Mouse (Mus musculus) MEL (cell line): Measurements from ENCODE around the gene Olfr763. TPM values are rescaled to one million over a fixed set of nuclear protein-coding genes. Genes with fewer than 3 reads are reported as not detected.
A peak's percentile ranks its signal among the peaks of the same experiment; 100 is the strongest.
"Not testable (repeated sequence)": the region's sequence is repeated elsewhere in the genome, so short reads cannot be mapped to it uniquely, and the experiment has no call there.

Source experiments
- DNase-seq: peaks from one replicate; pipeline ENCODE4 v3.0.0; 2011; ENCODE audit warnings: low read depth, low spot score
- H3K27ac ChIP-seq: 2 replicates; pipeline ENCODE4 v1.5.1; 2012; ENCODE audit warnings: low read depth, mild to moderate bottlenecking, control low read depth, low read length, moderate library complexity; ENCODE audit not compliant: control insufficient read depth
- H3K27me3 ChIP-seq, 2 experiments: fragments of 150-350 bp in 1 of 2; sonication (generic) in 1 of 2; 2 replicates each; pipeline ENCODE4 v1.6.1; 2012; ENCODE audit warnings: low read length in 2 of 2, mild to moderate bottlenecking in 2 of 2, improper control_type of control experiment in 1 of 2, moderate library complexity in 1 of 2; ENCODE audit not compliant: insufficient read depth in 2 of 2, control insufficient read depth in 1 of 2
- H3K36me3 ChIP-seq, 2 experiments: 2 replicates each; pipeline ENCODE4 v1.6.1; 2012 to 2014; ENCODE audit warnings: low read length in 2 of 2, improper control_type of control experiment in 1 of 2, inconsistent platforms in 1 of 2, mild to moderate bottlenecking in 1 of 2; ENCODE audit not compliant: insufficient read depth in 2 of 2, control insufficient read depth in 1 of 2
- H3K4me1 ChIP-seq, 2 experiments: fragments of 150-350 bp in 1 of 2; sonication (generic) in 1 of 2; 2 replicates each; pipeline ENCODE4 v1.6.1; 2012; ENCODE audit warnings: low read length in 2 of 2, improper control_type of control experiment in 1 of 2, mild to moderate bottlenecking in 1 of 2; ENCODE audit not compliant: insufficient read depth in 2 of 2, control insufficient read depth in 1 of 2
- H3K4me3 ChIP-seq, 2 experiments: fragments of 150-350 bp in 1 of 2; sonication (generic) in 1 of 2; 2 replicates each; pipeline ENCODE4 v1.5.1; 2012; ENCODE audit warnings: low read depth in 2 of 2, low read length in 2 of 2, mild to moderate bottlenecking in 2 of 2, moderate library complexity in 2 of 2, control low read depth in 1 of 2, improper control_type of control experiment in 1 of 2; ENCODE audit not compliant: control insufficient read depth in 1 of 2, insufficient read depth in 1 of 2
- H3K79me2 ChIP-seq: 2 replicates; pipeline ENCODE4 v1.6.1; 2012; ENCODE audit warnings: mild to moderate bottlenecking, low read length, moderate library complexity; ENCODE audit not compliant: control insufficient read depth, poor library complexity, insufficient read depth
- H3K9ac ChIP-seq: 2 replicates; pipeline ENCODE4 v1.6.1; 2012; ENCODE audit warnings: low read depth, mild to moderate bottlenecking, control low read depth, low read length, moderate library complexity; ENCODE audit not compliant: control insufficient read depth, poor library complexity, severe bottlenecking
- H3K9me3 ChIP-seq: fragments of 150-350 bp; sonication (generic); replicated peaks from 2 replicates; pipeline ENCODE4 v1.6.1; 2012; ENCODE audit warnings: mild to moderate bottlenecking, low read length, improper control_type of control experiment, moderate library complexity; ENCODE audit not compliant: insufficient read depth
- CHD2 ChIP-seq: IDR thresholded peaks from 2 replicates; pipeline ENCODE4 v1.6.1; 2011; ENCODE audit warnings: low read length, improper control_type of control experiment
- CTCF ChIP-seq, 3 experiments: IDR thresholded peaks in 2 of 3; conservative IDR thresholded peaks in 1 of 3; 2 replicates each; pipeline ENCODE4 v1.5.1; 2011 to 2012; ENCODE audit warnings: low read length in 3 of 3, low read depth in 2 of 3, mild to moderate bottlenecking in 2 of 3, improper control_type of control experiment in 1 of 3, inconsistent platforms in 1 of 3, mixed read lengths in 1 of 3, moderate library complexity in 1 of 3; ENCODE audit not compliant: control insufficient read depth in 1 of 3, insufficient read depth in 1 of 3, poor library complexity in 1 of 3, severe bottlenecking in 1 of 3
- ETS1 ChIP-seq: IDR thresholded peaks from 2 replicates; pipeline ENCODE4 v1.6.1; 2012; ENCODE audit warnings: low read depth, mild to moderate bottlenecking, inconsistent platforms, low read length, improper control_type of control experiment, moderate library complexity
- KAT2A ChIP-seq: conservative IDR thresholded peaks from 2 replicates; pipeline ENCODE4 v1.6.1; 2012; ENCODE audit warnings: low read depth, low read length, improper control_type of control experiment, inconsistent platforms
- MAZ ChIP-seq: IDR thresholded peaks from 2 replicates; pipeline ENCODE4 v1.6.1; 2012; ENCODE audit warnings: low read depth, mild to moderate bottlenecking, inconsistent platforms, low read length, improper control_type of control experiment
- POLR2A ChIP-seq, 2 experiments: IDR thresholded peaks; 2 replicates each; pipeline ENCODE4 v1.6.1; 2011 to 2012; ENCODE audit warnings: low read length in 2 of 2, mild to moderate bottlenecking in 2 of 2, control low read depth in 1 of 2, improper control_type of control experiment in 1 of 2, low read depth in 1 of 2, moderate library complexity in 1 of 2; ENCODE audit not compliant: control insufficient read depth in 1 of 2, insufficient read depth in 1 of 2, poor library complexity in 1 of 2
- POLR2AphosphoS2 ChIP-seq: IDR thresholded peaks from 2 replicates; pipeline ENCODE4 v1.6.1; 2011; ENCODE audit warnings: low read length, improper control_type of control experiment
- POLR2AphosphoS5 ChIP-seq: IDR thresholded peaks from 2 replicates; pipeline ENCODE4 v1.6.1; 2012; ENCODE audit warnings: low read depth, borderline replicate concordance, mild to moderate bottlenecking, inconsistent platforms, low read length, moderate library complexity, mixed read lengths
- RAD21 ChIP-seq: IDR thresholded peaks from 2 replicates; pipeline ENCODE4 v1.6.1; 2011; ENCODE audit warnings: mild to moderate bottlenecking, low read depth, low read length, improper control_type of control experiment
- SMC3 ChIP-seq: IDR thresholded peaks from 2 replicates; pipeline ENCODE4 v1.6.1; 2011; ENCODE audit warnings: low read depth, low read length, improper control_type of control experiment
- USF1 ChIP-seq: IDR thresholded peaks from 2 replicates; pipeline ENCODE4 v1.6.1; 2014; ENCODE audit warnings: low read depth, mild to moderate bottlenecking, inconsistent platforms, low read length, improper control_type of control experiment, moderate library complexity
- USF2 ChIP-seq, 2 experiments: IDR thresholded peaks; 2 replicates each; pipeline ENCODE4 v1.6.1; 2011 to 2012; ENCODE audit warnings: improper control_type of control experiment in 2 of 2, low read length in 2 of 2, borderline replicate concordance in 1 of 2, inconsistent platforms in 1 of 2, low read depth in 1 of 2, mild to moderate bottlenecking in 1 of 2; ENCODE audit not compliant: insufficient read depth in 1 of 2
- ZC3H11A ChIP-seq: IDR thresholded peaks from 2 replicates; pipeline ENCODE4 v1.6.1; 2012; ENCODE audit warnings: low read depth, mild to moderate bottlenecking, inconsistent platforms, low read length, improper control_type of control experiment
- ZNF384 ChIP-seq: IDR thresholded peaks from 2 replicates; pipeline ENCODE4 v1.6.1; 2012; ENCODE audit warnings: low read depth, mild to moderate bottlenecking, inconsistent platforms, low read length, improper control_type of control experiment
- polyA plus RNA-seq, 2 experiments: library from polyadenylated mRNA; stranded (reverse) in 1 of 2; unstranded in 1 of 2; fragments of >175 nt in 1 of 2; fragments of >200 nt in 1 of 2; gene quantifications; 2 replicates each; pipeline versions ENCODE4 v1.2.1 to v1.2.4; 2012; ENCODE audit warnings: low replicate concordance in 2 of 2, low read depth in 1 of 2; ENCODE audit not compliant: insufficient read length in 2 of 2, insufficient read depth in 1 of 2, missing spikeins in 1 of 2
- total RNA-seq: library from RNA; depleted of rRNA; stranded (reverse); fragments of 300-350 nt; gene quantifications from 2 replicates; pipeline ENCODE4 v1.2.3, GENCODE M21; 2012

Olfr763 gene
- total and polyA plus RNA-seq, 3 experiments: not detected

GRCm38 (mm10) chr10:129004032-129004920, 6.3 kb upstream of the Olfr763 start:
- Histone ChIP-seq H3K4me3 (no peak overlapping the region), H3K4me1 (no peaks in the 10 kb centered on the region), H3K27ac (no peak overlapping the region), H3K79me2 (no peaks in the 10 kb centered on the region), H3K9me3 (no peaks in the 10 kb centered on the region), H3K9ac (no peak overlapping the region), H3K27me3 (no peaks in the 10 kb centered on the region), H3K36me3 (no peaks in the 10 kb centered on the region)
- no peak for DNase-seq
- TF ChIP-seq ZNF384: no peak
- no peak for TF ChIP-seq CTCF (IDR thresholded peaks at IDR 0.05 in 2 of 3, conservative IDR thresholded peaks at IDR 0.05 in 1 of 3; ENCODE audit: control insufficient read depth in 1 of 3, insufficient read depth in 1 of 3, low read depth in 2 of 3, low read length in 3 of 3, poor library complexity in 1 of 3, severe bottlenecking in 1 of 3)
- no peak for TF ChIP-seq MAZ
- no peak for TF ChIP-seq POLR2AphosphoS2
- no peak for TF ChIP-seq USF2 (IDR thresholded peaks at IDR 0.05; ENCODE audit: borderline replicate concordance in 1 of 2, insufficient read depth in 1 of 2, low read depth in 1 of 2, low read length in 2 of 2)
- TF ChIP-seq ZC3H11A: no peak
- TF ChIP-seq ETS1: no peak
- no peak for TF ChIP-seq SMC3
- TF ChIP-seq CHD2: no peak
- TF ChIP-seq POLR2AphosphoS5: no peak
- no peak for TF ChIP-seq KAT2A
- TF ChIP-seq POLR2A (IDR thresholded peaks at IDR 0.05; ENCODE audit: control insufficient read depth in 1 of 2, insufficient read depth in 1 of 2, low read depth in 1 of 2, low read length in 2 of 2, poor library complexity in 1 of 2): no peak

DNA sequence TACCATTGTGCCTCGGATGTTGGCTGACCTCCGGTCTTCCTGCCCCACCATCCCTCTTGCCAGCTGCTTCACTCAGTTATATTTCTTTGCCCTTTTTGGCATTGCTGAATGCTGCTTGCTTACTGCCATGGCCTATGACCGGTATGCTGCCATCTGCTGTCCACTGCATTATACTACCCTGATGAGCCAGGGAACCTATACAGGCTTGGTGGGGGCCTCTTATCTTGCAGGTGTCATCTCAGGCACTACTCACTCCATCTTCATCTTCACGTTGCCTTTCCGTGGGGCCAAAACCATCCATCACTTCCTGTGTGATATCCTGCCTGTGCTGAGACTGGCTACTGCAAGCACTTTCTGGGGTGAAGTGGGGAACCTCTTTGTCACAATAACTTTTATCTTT, 920 bp downstream of the Olfr763 start:
- H3K27me3 ChIP-seq, DNase-seq, H3K79me2 ChIP-seq: not testable (repeated sequence)

GRCm38 (mm10) chr10:129014477-129014876, 3.9 kb downstream of the Olfr763 start:
- Histone ChIP-seq H3K9me3 (no peaks in the 10 kb centered on the region), H3K27ac (no peak overlapping the region), H3K4me1 (peaks cover 0 to 4% of the 10 kb centered on the region in 2 experiments; a peak in 2 of 4 replicates), H3K4me3 (no peak overlapping the region), H3K36me3 (no peaks in the 10 kb centered on the region), H3K27me3 (no peaks in the 10 kb centered on the region), H3K9ac (no peak overlapping the region), H3K79me2 (no peaks in the 10 kb centered on the region)
- DNase-seq: no peak
- TF ChIP-seq USF1: peak; percentile 65; the same call in 1 of the 2 replicates
- no peak for TF ChIP-seq RAD21

More for the DNA sequence above, 920 bp downstream of the Olfr763 start:
- H3K36me3 ChIP-seq, H3K4me3 ChIP-seq, H3K9me3 ChIP-seq, H3K27ac ChIP-seq, H3K9ac ChIP-seq, H3K4me1 ChIP-seq: not testable (repeated sequence)
